Mouse (Mus musculus): ENCODE measurements around the gene Gata5. TPM values are rescaled to one million over a fixed set of nuclear protein-coding genes. Genes with fewer than 3 reads are reported as not detected.

Gata5 gene
- polyA plus RNA-seq, 1 experiment from 2014 or later = 28.0 TPM

- Histone ChIP-seq H3K9ac (ENCODE audit: low read depth, low read length) (no peak overlapping the region), H3K27ac (ENCODE audit: low read depth, low read length) (no peak overlapping the region), H3K4me3 (ENCODE audit: low read depth, low read length) (no peak overlapping the region), H3K9me3 (replicated peaks; ENCODE audit: control insufficient read depth, low read length) (no peaks in the 10 kb centered on the region), H3K27me3 (ENCODE audit: control insufficient read depth, insufficient read depth, low read length) (no peaks in the 10 kb centered on the region), H3K4me1 (ENCODE audit: control insufficient read depth, insufficient read depth, low read length) (peaks cover 21% of the 10 kb centered on the region), H3K4me2 (peak overlapping the region; percentile 22; the same call in 1 of the 2 replicates), H3K36me3 (ENCODE audit: control insufficient read depth, insufficient read depth, low read length) (no peaks in the 10 kb centered on the region)
- no peak for ATAC-seq (replicated peaks; ENCODE audit: insufficient number of reproducible peaks, low FRiP score, low TSS enrichment)
- WGBS (ENCODE audit: insufficient replicate concordance) = 50% methylated on average over 20 of the region's 20 CpGs
Measured at GRCm38 (mm10) chr2:180353338-180353737, 18.8 kb upstream of the Gata5 start.

GRCm38 (mm10) chr2:180350700-180351099 lies 16.2 kb upstream of the Gata5 start:
- H3K4me1 ChIP-seq (ENCODE audit: control insufficient read depth, insufficient read depth, low read length) = peaks cover 31% of the 10 kb centered on the region
- H3K9ac ChIP-seq (ENCODE audit: low read depth, low read length) = no peak overlapping the region
- no peak overlapping the region for H3K27ac ChIP-seq (ENCODE audit: low read depth, low read length)
- H3K4me2 ChIP-seq = no peak overlapping the region
- H3K4me3 ChIP-seq (ENCODE audit: low read depth, low read length) = no peak overlapping the region
- no peaks in the 10 kb centered on the region for H3K36me3 ChIP-seq (ENCODE audit: control insufficient read depth, insufficient read depth, low read length)
- WGBS (ENCODE audit: insufficient replicate concordance) = 72% methylated on average over 2 of the region's 2 CpGs
- H3K27me3 ChIP-seq (ENCODE audit: control insufficient read depth, insufficient read depth, low read length) = no peaks in the 10 kb centered on the region
- no peaks in the 10 kb centered on the region for H3K9me3 ChIP-seq (replicated peaks; ENCODE audit: control insufficient read depth, low read length)
- ATAC-seq (replicated peaks; ENCODE audit: insufficient number of reproducible peaks, low FRiP score, low TSS enrichment) = no peak

DNA sequence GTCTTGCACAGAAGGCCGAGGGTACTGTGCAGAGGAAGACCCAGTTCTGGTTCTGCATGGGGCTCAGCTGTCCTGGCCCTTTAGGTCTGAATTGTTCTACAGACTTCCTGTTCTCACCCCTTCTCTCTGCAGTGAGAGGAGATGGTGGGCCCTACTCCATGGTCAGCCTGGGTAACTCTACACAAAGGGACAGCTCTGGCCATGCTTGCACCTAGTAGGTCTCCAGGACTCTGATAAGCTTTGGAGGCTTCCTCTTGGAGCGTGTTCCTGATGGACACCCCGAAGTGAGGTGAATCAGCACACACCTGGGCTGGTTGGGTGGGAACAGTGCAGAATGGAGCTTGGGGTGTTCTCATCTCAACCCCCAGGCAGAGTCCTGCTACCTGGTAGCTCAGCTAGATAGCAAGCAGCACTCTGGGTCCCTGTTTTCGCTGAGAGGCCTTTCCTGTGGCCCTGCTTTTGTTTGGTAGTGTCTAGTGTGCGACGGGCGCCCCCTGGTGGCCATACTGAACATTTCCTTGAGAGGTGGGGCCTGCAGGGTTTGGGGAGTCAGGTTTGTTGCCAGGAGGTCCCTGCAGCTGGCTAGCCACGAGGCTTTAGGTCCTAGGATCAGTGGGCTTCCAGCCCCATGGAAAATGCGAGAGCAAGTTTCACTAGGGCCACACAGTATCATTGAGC lies 12.5 kb upstream of the Gata5 start:
- Histone ChIP-seq H3K9me3 (replicated peaks; ENCODE audit: control insufficient read depth, low read length) (no peaks in the 10 kb centered on the region), H3K27ac (ENCODE audit: low read depth, low read length) (no peak overlapping the region), H3K36me3 (ENCODE audit: control insufficient read depth, insufficient read depth, low read length) (no peaks in the 10 kb centered on the region), H3K4me1 (ENCODE audit: control insufficient read depth, insufficient read depth, low read length) (peaks cover 42% of the 10 kb centered on the region), H3K27me3 (ENCODE audit: control insufficient read depth, insufficient read depth, low read length) (no peaks in the 10 kb centered on the region), H3K4me3 (ENCODE audit: low read depth, low read length) (no peak overlapping the region), H3K4me2 (no peak overlapping the region; the same call in 1 of the 2 replicates), H3K9ac (ENCODE audit: low read depth, low read length) (no peak overlapping the region; the same call in 1 of the 2 replicates)
- WGBS (ENCODE audit: insufficient replicate concordance) = 27% methylated on average over 9 of the region's 9 CpGs
- ATAC-seq (replicated peaks; ENCODE audit: insufficient number of reproducible peaks, low FRiP score, low TSS enrichment) = no peak

- no peak for ATAC-seq (replicated peaks; ENCODE audit: insufficient number of reproducible peaks, low FRiP score, low TSS enrichment)
- H3K27me3 ChIP-seq (ENCODE audit: control insufficient read depth, insufficient read depth, low read length) = no peaks in the 10 kb centered on the region
- 65% methylated on average over 13 of the region's 13 CpGs for WGBS (ENCODE audit: insufficient replicate concordance)
- H3K36me3 ChIP-seq (ENCODE audit: control insufficient read depth, insufficient read depth, low read length) = no peaks in the 10 kb centered on the region
- H3K4me2 ChIP-seq = peak overlapping the region; percentile 54
- H3K27ac ChIP-seq (ENCODE audit: low read depth, low read length) = peak overlapping the region; percentile 91
- H3K9ac ChIP-seq (ENCODE audit: low read depth, low read length) = no peak overlapping the region
- no peaks in the 10 kb centered on the region for H3K9me3 ChIP-seq (replicated peaks; ENCODE audit: control insufficient read depth, low read length)
- no peak overlapping the region for H3K4me3 ChIP-seq (ENCODE audit: low read depth, low read length)
- H3K4me1 ChIP-seq (ENCODE audit: control insufficient read depth, insufficient read depth, low read length) = peaks cover 80% of the 10 kb centered on the region
Measured at GRCm38 (mm10) chr2:180343092-180343491, 8.6 kb upstream of the Gata5 start.

DNA sequence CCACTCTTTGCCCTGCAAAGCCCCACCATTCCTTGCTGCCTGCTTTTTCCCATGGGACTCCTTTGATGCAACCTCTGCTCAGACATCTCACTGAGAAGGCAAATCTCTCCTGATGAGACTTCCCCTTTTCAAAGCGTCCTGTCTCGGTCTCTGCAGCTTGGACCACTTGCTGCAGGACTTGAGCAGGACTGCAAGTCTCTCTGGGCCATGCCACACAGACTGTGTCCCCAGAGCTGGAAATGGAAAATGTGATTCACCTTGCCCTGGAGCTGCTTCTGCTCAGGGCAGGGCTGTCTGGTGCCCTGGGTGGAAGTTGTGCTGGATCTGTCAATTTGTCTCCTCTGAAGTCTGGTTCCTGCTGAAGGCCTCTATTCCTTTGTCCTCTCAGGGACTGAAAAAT lies 7.7 kb upstream of the Gata5 start:
- Histone ChIP-seq H3K4me1 (ENCODE audit: control insufficient read depth, insufficient read depth, low read length) (peaks cover 89% of the 10 kb centered on the region), H3K27ac (ENCODE audit: low read depth, low read length) (peak overlapping the region; percentile 91), H3K4me3 (ENCODE audit: low read depth, low read length) (peak overlapping the region; percentile 22), H3K36me3 (ENCODE audit: control insufficient read depth, insufficient read depth, low read length) (no peaks in the 10 kb centered on the region), H3K27me3 (ENCODE audit: control insufficient read depth, insufficient read depth, low read length) (no peaks in the 10 kb centered on the region), H3K9me3 (replicated peaks; ENCODE audit: control insufficient read depth, low read length) (no peaks in the 10 kb centered on the region), H3K4me2 (peak overlapping the region; percentile 54), H3K9ac (ENCODE audit: low read depth, low read length) (peak overlapping the region; percentile 62)
- WGBS (ENCODE audit: insufficient replicate concordance) = 15% methylated on average over 2 of the region's 2 CpGs
- ATAC-seq (replicated peaks; ENCODE audit: insufficient number of reproducible peaks, low FRiP score, low TSS enrichment) = no peak

GRCm38 (mm10) chr2:180341229-180341628 lies 6.7 kb upstream of the Gata5 start:
- peak overlapping the region; percentile 54 for H3K4me2 ChIP-seq
- H3K9me3 ChIP-seq (replicated peaks; ENCODE audit: control insufficient read depth, low read length) = no peaks in the 10 kb centered on the region
- peak overlapping the region; percentile 91 for H3K27ac ChIP-seq (ENCODE audit: low read depth, low read length)
- 0 out of 2 replicates have a peak, but pooled peaks have one; percentile 2 for ATAC-seq (replicated peaks; ENCODE audit: insufficient number of reproducible peaks, low FRiP score, low TSS enrichment)
- no peaks in the 10 kb centered on the region for H3K36me3 ChIP-seq (ENCODE audit: control insufficient read depth, insufficient read depth, low read length)
- 8% methylated on average over 8 of the region's 8 CpGs for WGBS (ENCODE audit: insufficient replicate concordance)
- peak overlapping the region; percentile 49 for H3K9ac ChIP-seq (ENCODE audit: low read depth, low read length)
- peaks cover 90% of the 10 kb centered on the region for H3K4me1 ChIP-seq (ENCODE audit: control insufficient read depth, insufficient read depth, low read length)
- H3K4me3 ChIP-seq (ENCODE audit: low read depth, low read length) = peak overlapping the region; percentile 22
- H3K27me3 ChIP-seq (ENCODE audit: control insufficient read depth, insufficient read depth, low read length) = no peaks in the 10 kb centered on the region

- peak; percentile 33; the same call in 1 of the 2 replicates for ATAC-seq (replicated peaks; ENCODE audit: insufficient number of reproducible peaks, low FRiP score, low TSS enrichment)
- Histone ChIP-seq H3K4me3 (ENCODE audit: low read depth, low read length) (peak overlapping the region; percentile 15), H3K9ac (ENCODE audit: low read depth, low read length) (0 out of 2 replicates have a peak overlapping the region, but pooled peaks have one; percentile 50), H3K9me3 (replicated peaks; ENCODE audit: control insufficient read depth, low read length) (no peaks in the 10 kb centered on the region), H3K4me1 (ENCODE audit: control insufficient read depth, insufficient read depth, low read length) (peaks cover 92% of the 10 kb centered on the region), H3K27me3 (ENCODE audit: control insufficient read depth, insufficient read depth, low read length) (no peaks in the 10 kb centered on the region), H3K36me3 (ENCODE audit: control insufficient read depth, insufficient read depth, low read length) (no peaks in the 10 kb centered on the region), H3K27ac (ENCODE audit: low read depth, low read length) (peak overlapping the region; percentile 91), H3K4me2 (peak overlapping the region; percentile 54)
- WGBS (ENCODE audit: insufficient replicate concordance) = 14% methylated on average over 11 of the region's 11 CpGs
Measured at GRCm38 (mm10) chr2:180339886-180340285, 5.4 kb upstream of the Gata5 start.

GRCm38 (mm10) chr2:180333778-180334550 lies 535 bp downstream of the Gata5 start:
- H3K9me3 ChIP-seq (replicated peaks; ENCODE audit: control insufficient read depth, low read length) = no peaks in the 10 kb centered on the region
- 0 out of 2 replicates have a peak, but pooled peaks cover 2% of the 10 kb centered on the region for H3K36me3 ChIP-seq (ENCODE audit: control insufficient read depth, insufficient read depth, low read length)
- peak overlapping the region; percentile 65 for H3K4me2 ChIP-seq
- H3K4me1 ChIP-seq (ENCODE audit: control insufficient read depth, insufficient read depth, low read length) = peaks cover 69% of the 10 kb centered on the region
- H3K9ac ChIP-seq (ENCODE audit: low read depth, low read length) = peak overlapping the region; percentile 99
- under 1% methylated on average over 66 of the region's 69 CpGs for WGBS (ENCODE audit: insufficient replicate concordance)
- peak; percentile 7; the same call in 1 of the 2 replicates for ATAC-seq (replicated peaks; ENCODE audit: insufficient number of reproducible peaks, low FRiP score, low TSS enrichment)
- H3K27ac ChIP-seq (ENCODE audit: low read depth, low read length) = peak overlapping the region; percentile 97
- no peaks in the 10 kb centered on the region for H3K27me3 ChIP-seq (ENCODE audit: control insufficient read depth, insufficient read depth, low read length)
- H3K4me3 ChIP-seq (ENCODE audit: low read depth, low read length) = peak overlapping the region; percentile 92

Measured in heart, embryonic 11.5 days (tissue).